Mouse (Mus musculus): ENCODE measurements around the gene Myt1l. TPM values are rescaled to one million over a fixed set of nuclear protein-coding genes. Genes with fewer than 3 reads are reported as not detected.

Gene Myt1l
- total RNA-seq (2021) = under 1 TPM; 0.50 to 0.68 TPM
- long read RNA-seq, experiment 1 = 0 reads
- long read RNA-seq, experiment 2 = 0 reads

- DNase-seq = no peak
Observed at GRCm38 (mm10) chr12:29528031-29528771, at the start of gene Myt1l. Gene Myt1l, plus strand, starts transcription at chr12:29528384.

- DNase-seq = no peak
Observed at GRCm38 (mm10) chr12:29486424-29487035, 41.7 kb upstream of the Myt1l start.

- no peak for DNase-seq
Observed at GRCm38 (mm10) chr12:29526236-29526644, 1.9 kb upstream of the Myt1l start.

- no peak for DNase-seq
Observed at GRCm38 (mm10) chr12:29527048-29527761, 979 bp upstream of the Myt1l start.

GRCm38 (mm10) chr12:29530241-29530725, 2.1 kb downstream of the Myt1l start:
- DNase-seq = peak; percentile 24

GRCm38 (mm10) chr12:29530823-29531222, 2.6 kb downstream of the Myt1l start:
- DNase-seq = no peak

GRCm38 (mm10) chr12:29533071-29533876, 5.1 kb downstream of the Myt1l start:
- DNase-seq = no peak

- DNase-seq = no peak
Observed at GRCm38 (mm10) chr12:29534326-29534725, 6.1 kb downstream of the Myt1l start.

- DNase-seq = no peak
Observed at GRCm38 (mm10) chr12:29534761-29535300, 6.6 kb downstream of the Myt1l start.

GRCm38 (mm10) chr12:29537916-29538315, 9.7 kb downstream of the Myt1l start:
- no peak for DNase-seq

GRCm38 (mm10) chr12:29538456-29538855, 10.3 kb downstream of the Myt1l start:
- DNase-seq = no peak

GRCm38 (mm10) chr12:29539106-29539505, 10.9 kb downstream of the Myt1l start:
- no peak for DNase-seq

- DNase-seq = no peak
Observed at GRCm38 (mm10) chr12:29540741-29541140, 12.6 kb downstream of the Myt1l start.

GRCm38 (mm10) chr12:29546073-29546472, 17.9 kb downstream of the Myt1l start:
- DNase-seq = no peak

GRCm38 (mm10) chr12:29547112-29547511, 18.9 kb downstream of the Myt1l start:
- no peak for DNase-seq

- DNase-seq = no peak
Observed at GRCm38 (mm10) chr12:29547755-29548154, 19.6 kb downstream of the Myt1l start.

GRCm38 (mm10) chr12:29553138-29553537, 25.0 kb downstream of the Myt1l start:
- no peak for DNase-seq

- DNase-seq = no peak
Observed at GRCm38 (mm10) chr12:29555718-29556117, 27.5 kb downstream of the Myt1l start.

- DNase-seq = no peak
Observed at GRCm38 (mm10) chr12:29556408-29556807, 28.2 kb downstream of the Myt1l start.

GRCm38 (mm10) chr12:29556901-29557300, 28.7 kb downstream of the Myt1l start:
- no peak for DNase-seq

- DNase-seq = no peak
Observed at GRCm38 (mm10) chr12:29559769-29560168, 31.6 kb downstream of the Myt1l start.

- DNase-seq = no peak
Observed at GRCm38 (mm10) chr12:29561222-29561621, 33.0 kb downstream of the Myt1l start.

Measured in gastrocnemius, postnatal 10 days (tissue).